Mouse (Mus musculus) cerebellum, adult 8-10 months (tissue): ENCODE measurements around the gene C6.
A peak's percentile ranks its signal among the peaks of the same experiment; 100 is the strongest.

Experiments used
- DNase-seq: peaks from one replicate; pipeline ENCODE4 v3.0.0; 2022

C6 gene

GRCm38 (mm10) chr15:4726830-4727310 is at the start of gene C6:
Gene C6 (plus strand): TSS chr15:4727175.
- no peak for DNase-seq

GRCm38 (mm10) chr15:4697604-4698003 is 29.4 kb upstream of the C6 start:
- no peak for DNase-seq

- DNase-seq, result no peak
Observed at GRCm38 (mm10) chr15:4734150-4734549, 7.2 kb downstream of the C6 start.

GRCm38 (mm10) chr15:4734996-4735609 is 8.1 kb downstream of the C6 start:
- no peak for DNase-seq

- no peak for DNase-seq
Observed at GRCm38 (mm10) chr15:4747656-4748055, 20.7 kb downstream of the C6 start.

- DNase-seq, result no peak
Observed at GRCm38 (mm10) chr15:4790378-4790777, 63.4 kb downstream of the C6 start.

- no peak for DNase-seq
Observed at GRCm38 (mm10) chr15:4796861-4797260, 69.9 kb downstream of the C6 start.

- DNase-seq, result no peak
Observed at GRCm38 (mm10) chr15:4804256-4804655, 77.3 kb downstream of the C6 start.

GRCm38 (mm10) chr15:4808131-4808530 is 81.2 kb downstream of the C6 start:
- peak; percentile 39 for DNase-seq

- no peak for DNase-seq
Observed at GRCm38 (mm10) chr15:4814976-4815375, 88.0 kb downstream of the C6 start.

- peak; percentile 62 for DNase-seq
Observed at GRCm38 (mm10) chr15:4815711-4816110, 88.7 kb downstream of the C6 start.

- DNase-seq, result no peak
Observed at GRCm38 (mm10) chr15:4816752-4817493, 89.9 kb downstream of the C6 start.

- no peak for DNase-seq
Observed at GRCm38 (mm10) chr15:4818437-4818836, 91.5 kb downstream of the C6 start.

GRCm38 (mm10) chr15:4821161-4821560 is 94.2 kb downstream of the C6 start:
- DNase-seq, result no peak

GRCm38 (mm10) chr15:4821824-4822223 is 94.8 kb downstream of the C6 start:
- DNase-seq, result no peak

- no peak for DNase-seq
Observed at GRCm38 (mm10) chr15:4827736-4828135, 100.8 kb downstream of the C6 start.

GRCm38 (mm10) chr15:4836354-4836753 is 109.4 kb downstream of the C6 start:
- no peak for DNase-seq

- DNase-seq, result no peak
Observed at GRCm38 (mm10) chr15:4850015-4850414, 123.0 kb downstream of the C6 start.
